Mouse (Mus musculus) cerebellum, adult 2 months (tissue): Measurements from ENCODE around the gene Proz. TPM values are rescaled to one million over a fixed set of nuclear protein-coding genes. Genes with fewer than 3 reads are reported as not detected.
"Not testable (repeated sequence)": the region's sequence is repeated elsewhere in the genome, so short reads cannot be mapped to it uniquely, and the experiment has no call there.

Experiments
- DNase-seq, 2 experiments: peaks; one replicate each; pipeline ENCODE4 v3.0.0; 2021
- H3K27ac ChIP-seq: fragments of 200-500 bp; 2 replicates; pipeline ENCODE4 v1.5.1; 2012; ENCODE audit warnings: low read length, control low read depth, inconsistent platforms; ENCODE audit not compliant: insufficient read depth
- H3K27me3 ChIP-seq: fragments of 200-500 bp; 2 replicates; pipeline ENCODE4 v1.6.1; 2012; ENCODE audit warnings: inconsistent platforms, mild to moderate bottlenecking, low read length, moderate library complexity; ENCODE audit not compliant: control insufficient read depth, insufficient read depth
- H3K4me1 ChIP-seq: fragments of 200-500 bp; 2 replicates; pipeline ENCODE4 v1.6.1; 2011; ENCODE audit warnings: low read length; ENCODE audit not compliant: control insufficient read depth, insufficient read depth
- H3K4me3 ChIP-seq: fragments of 200-500 bp; replicated peaks from 2 replicates; pipeline ENCODE3; 2011; ENCODE audit warnings: mild to moderate bottlenecking, low read depth, low read length, control low read depth; ENCODE audit not compliant: insufficient read depth
- CTCF ChIP-seq: fragments of 200-500 bp; IDR thresholded peaks from 2 replicates; pipeline ENCODE4 v1.5.1; 2011; ENCODE audit warnings: low read depth, mild to moderate bottlenecking, control low read depth, low read length, moderate library complexity, borderline replicate concordance; ENCODE audit not compliant: insufficient read depth
- POLR2A ChIP-seq: fragments of 200-500 bp; IDR thresholded peaks from 2 replicates; pipeline ENCODE4 v1.6.1; 2011; ENCODE audit warnings: low read length, control low read depth, borderline replicate concordance; ENCODE audit not compliant: insufficient read depth
- WGBS: fragments of 180-500 bp; shearing (Covaris S2); methylation state at CpG from one replicate; pipeline ENCODE4 v1.1.7; 2018; 5-methylcytosine and 5-hydroxymethylcytosine counted together
- polyA plus RNA-seq: library from polyadenylated mRNA; depleted of rRNA; stranded (reverse); fragments of >200 nt; gene quantifications from 2 replicates; pipeline ENCODE4 v1.2.3, GENCODE M21; 2012

Gene Proz
- polyA plus RNA-seq, 1 experiment: 0.07 TPM

DNA sequence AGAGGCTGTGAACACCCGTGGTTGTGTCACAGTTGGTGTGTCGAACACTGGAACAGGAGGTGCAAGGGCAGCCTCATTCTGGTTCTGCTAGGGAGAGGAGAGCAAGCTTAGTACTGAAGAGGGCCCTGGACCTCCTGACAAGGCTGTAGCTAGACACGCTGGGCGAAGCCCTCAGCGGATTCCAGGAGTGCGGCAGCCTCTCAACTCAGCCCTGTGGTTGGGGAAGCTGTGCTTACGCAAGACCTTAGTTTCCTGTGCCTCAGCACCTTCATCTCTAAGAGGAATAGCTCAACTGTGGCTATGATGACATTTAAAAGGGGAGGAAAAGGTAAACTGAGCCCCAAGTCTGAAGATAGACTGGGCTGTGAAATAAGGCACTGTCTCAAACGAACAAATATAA lies 14.3 kb downstream of the Proz start:
- DNase-seq: no peak
- Histone ChIP-seq H3K4me3 (no peak overlapping the region), H3K27ac (no peak overlapping the region), H3K4me1 (no peaks in the 10 kb centered on the region), H3K27me3 (no peaks in the 10 kb centered on the region)
- TF ChIP-seq CTCF (no peak), POLR2A (no peak)
- WGBS: 95% methylated on average over 8 of the region's 8 CpGs

DNA sequence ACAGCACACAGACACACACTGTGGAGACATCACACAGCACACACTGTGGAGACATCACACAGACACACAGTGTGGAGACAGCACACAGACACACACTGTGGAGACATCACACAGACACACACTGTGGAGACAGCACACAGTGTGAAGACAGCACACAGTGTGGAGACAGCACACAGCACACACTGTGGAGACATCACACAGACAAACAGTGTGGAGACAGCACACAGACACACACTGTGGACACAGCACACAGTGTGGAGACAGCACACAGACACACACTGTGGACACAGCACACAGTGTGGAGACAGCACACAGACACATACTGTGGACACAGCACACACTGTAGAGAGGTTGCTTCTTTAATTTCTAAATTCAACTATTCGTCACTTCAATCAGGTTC lies 14.9 kb downstream of the Proz start:
- not testable (repeated sequence) for H3K4me3 ChIP-seq, H3K4me1 ChIP-seq, H3K27me3 ChIP-seq, H3K27ac ChIP-seq, DNase-seq
- 97% methylated on average over 1 of the region's 1 CpGs for WGBS

DNA sequence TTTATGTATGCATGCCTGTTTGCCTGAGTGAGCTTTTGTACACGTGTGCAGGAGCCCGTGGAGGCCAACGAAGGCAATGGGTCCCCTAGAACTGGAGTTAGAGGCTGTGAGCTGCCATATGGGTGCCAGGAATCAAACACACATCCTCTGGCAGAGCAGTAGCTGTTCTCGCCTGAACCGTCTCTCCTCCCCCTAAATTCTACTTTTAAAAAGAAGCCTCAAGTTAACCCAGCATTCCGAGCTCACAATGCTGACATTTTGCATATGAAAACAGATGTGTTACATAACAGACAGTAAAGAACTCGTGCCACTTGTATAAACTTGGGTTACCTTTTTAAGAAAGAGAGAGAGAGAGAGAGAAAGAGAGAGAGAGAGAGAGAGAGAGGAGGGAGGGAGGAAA lies 16.8 kb downstream of the Proz start:
- H3K27me3 ChIP-seq: no peaks in the 10 kb centered on the region
- H3K4me3 ChIP-seq: no peak overlapping the region
- no peak for DNase-seq
- TF ChIP-seq POLR2A (no peak), CTCF (no peak)
- no peaks in the 10 kb centered on the region for H3K4me1 ChIP-seq
- WGBS: 87% methylated on average over 7 of the region's 7 CpGs
- no peak overlapping the region for H3K27ac ChIP-seq

DNA sequence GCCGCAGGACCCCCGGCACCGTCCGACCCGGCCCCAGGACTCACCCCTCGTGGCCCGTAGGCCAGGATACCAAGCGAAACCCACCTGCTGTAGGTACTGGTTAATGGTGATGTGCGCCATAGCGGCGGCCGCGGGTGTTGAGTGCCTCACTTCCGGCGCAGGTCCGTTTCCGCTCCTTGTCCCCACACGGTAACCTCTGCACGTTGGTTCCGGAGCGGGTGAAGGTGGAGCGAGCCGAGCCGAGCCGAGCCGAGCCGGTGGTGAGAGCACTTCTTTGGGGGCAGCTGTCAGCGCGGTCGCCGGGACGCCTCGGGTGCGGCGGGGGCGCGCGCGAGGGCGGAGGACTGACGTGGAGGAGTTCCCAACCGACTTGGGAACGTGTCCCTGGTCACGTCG lies 44.0 kb downstream of the Proz start:
- DNase-seq: peak; percentile 91 to 97
- TF ChIP-seq POLR2A (peak; percentile 85), CTCF (no peak)
- WGBS: under 1% methylated on average over 45 of the region's 45 CpGs
- peaks cover 4% of the 10 kb centered on the region for H3K4me1 ChIP-seq
- H3K27ac ChIP-seq: peak overlapping the region; percentile 85
- H3K4me3 ChIP-seq: peak overlapping the region; percentile 95
- no peaks in the 10 kb centered on the region for H3K27me3 ChIP-seq

DNA sequence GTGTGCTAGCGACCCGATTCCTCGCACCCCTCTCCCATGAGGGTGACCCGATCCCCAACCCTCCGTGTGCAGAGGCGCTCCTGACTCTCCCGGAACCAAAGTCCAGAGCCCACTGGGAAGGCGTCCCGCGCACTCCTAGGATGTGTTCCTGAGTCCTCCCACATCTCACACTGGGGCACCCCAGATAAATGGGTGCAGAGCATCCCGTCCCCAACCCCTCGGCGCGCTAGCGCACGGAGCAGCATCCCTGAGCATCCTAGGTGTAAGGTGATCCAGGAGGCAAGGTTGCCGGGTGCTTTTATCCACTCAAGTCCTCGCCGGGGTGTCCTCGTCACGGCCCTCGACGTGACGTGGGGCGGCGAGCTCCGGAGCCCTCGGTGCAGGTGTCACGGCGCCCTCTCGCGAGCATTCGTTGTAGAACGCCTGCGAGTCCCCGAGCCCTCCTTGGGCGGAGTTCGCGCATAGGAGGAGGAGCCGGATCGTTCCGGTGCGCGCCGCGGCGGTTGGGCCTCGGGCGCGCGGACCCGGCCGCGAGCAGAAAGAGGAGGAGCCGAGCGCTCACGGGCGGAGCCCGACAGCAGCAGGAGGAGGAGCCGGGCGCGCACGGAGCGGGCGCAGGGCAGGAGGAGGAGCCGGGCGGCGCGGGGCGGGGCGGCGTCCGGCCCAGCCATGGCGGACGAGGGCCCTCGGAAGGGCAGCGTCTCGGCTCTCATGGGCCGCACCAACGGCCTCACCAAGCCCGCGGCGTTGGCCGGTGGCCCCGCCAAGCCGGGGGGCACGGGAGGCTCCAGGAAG lies 44.6 kb downstream of the Proz start, which contains the start of the genes Pcid2 and Cul4a:
Gene Pcid2 (minus strand): TSS at position 373 of the 795 bp plus-strand sequence.
Gene Cul4a (plus strand): TSS at position 535 of the 795 bp plus-strand sequence.
- H3K27me3 ChIP-seq: no peaks in the 10 kb centered on the region
- H3K4me3 ChIP-seq: peak within 1 kb of the TSS; percentile 95
- DNase-seq: peak; percentile 96
- under 1% methylated on average over 87 of the region's 87 CpGs for WGBS
- peak within 1 kb of the TSS; percentile 85 for H3K27ac ChIP-seq
- TF ChIP-seq POLR2A (peak; percentile 73; the same call in 1 of the 2 replicates), CTCF (peak; percentile 67)
- peaks cover 4% of the 10 kb centered on the region for H3K4me1 ChIP-seq

DNA sequence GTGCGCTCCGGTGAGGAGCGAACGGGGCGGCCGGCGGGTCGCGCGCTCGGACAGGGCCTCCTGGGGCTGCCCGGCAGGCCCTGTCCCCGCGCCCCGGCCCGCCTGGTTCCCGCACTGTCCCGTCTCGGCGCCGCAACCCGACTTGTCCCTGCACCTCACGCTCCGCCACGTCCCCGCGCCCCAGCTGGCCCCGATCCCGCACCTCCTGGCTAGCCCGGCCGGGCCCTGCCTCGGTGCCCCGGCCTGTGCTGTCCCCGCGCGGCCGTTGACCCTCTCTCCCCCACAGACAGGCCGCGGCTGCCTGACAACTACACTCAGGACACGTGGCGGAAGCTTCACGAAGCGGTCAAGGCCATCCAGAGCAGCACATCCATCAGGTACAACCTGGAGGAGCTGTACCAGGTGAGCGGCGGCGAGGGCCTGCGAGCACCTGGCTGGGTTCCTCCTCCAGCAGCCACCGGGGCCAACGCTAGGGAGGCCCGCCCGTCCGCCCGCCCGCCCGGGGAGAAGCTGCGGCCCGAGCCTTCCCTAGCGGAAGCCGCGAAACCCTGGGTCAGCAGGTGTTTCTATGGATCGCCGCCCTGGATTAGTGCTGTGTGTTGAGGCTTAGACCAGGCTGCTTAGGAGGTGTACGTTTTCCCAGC lies 45.3 kb downstream of the Proz start:
- 1% methylated on average over 62 of the region's 63 CpGs for WGBS
- Histone ChIP-seq H3K27me3 (no peaks in the 10 kb centered on the region), H3K4me3 (peak overlapping the region; percentile 57), H3K27ac (peak overlapping the region; percentile 59; the same call in 1 of the 2 replicates), H3K4me1 (peaks cover 4% of the 10 kb centered on the region)
- no peak for TF ChIP-seq POLR2A
- no peak for TF ChIP-seq CTCF
- DNase-seq: no peak

DNA sequence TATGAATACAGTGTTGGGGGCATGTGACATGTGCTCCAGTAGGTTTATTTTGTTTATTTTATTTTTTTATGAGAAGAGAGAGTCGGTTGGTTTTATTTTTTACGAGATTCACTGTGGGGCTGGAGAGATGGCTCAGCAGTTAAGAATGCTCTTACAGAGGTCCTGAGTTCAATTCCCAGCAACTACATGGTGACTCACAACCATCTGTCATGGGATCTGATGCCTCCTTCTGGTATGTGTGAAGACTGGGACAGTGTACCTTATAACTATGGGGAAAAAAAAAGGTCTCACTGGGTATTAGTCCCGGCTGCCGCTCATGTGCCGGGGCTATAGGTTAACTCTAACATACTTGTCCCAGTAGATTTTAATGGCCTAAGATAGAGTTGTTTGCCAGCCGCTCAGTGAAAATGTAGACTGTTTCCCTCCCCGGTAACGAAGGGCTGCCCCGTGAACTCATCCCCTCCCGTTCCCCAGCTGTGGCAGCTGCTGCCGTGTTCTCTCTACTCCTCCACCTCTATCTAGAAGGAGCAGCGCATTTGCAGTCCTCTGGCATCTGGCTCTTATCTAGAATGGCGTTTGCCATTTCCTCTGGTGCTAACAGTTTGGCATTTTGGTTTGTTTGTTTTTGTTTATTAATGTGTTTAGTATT lies 47.4 kb downstream of the Proz start:
- TF ChIP-seq POLR2A: no peak
- no peak for TF ChIP-seq CTCF

More for the DNA sequence above, 47.4 kb downstream of the Proz start:
- Histone ChIP-seq H3K4me3 (no peak overlapping the region), H3K27ac (no peak overlapping the region), H3K4me1 (peaks cover 4% of the 10 kb centered on the region), H3K27me3 (no peaks in the 10 kb centered on the region)
- no peak for DNase-seq
- 87% methylated on average over 13 of the region's 13 CpGs for WGBS
